Comparison of ENCODE assay signal across 35 mouse cellular contexts in the genomic region with DNA sequence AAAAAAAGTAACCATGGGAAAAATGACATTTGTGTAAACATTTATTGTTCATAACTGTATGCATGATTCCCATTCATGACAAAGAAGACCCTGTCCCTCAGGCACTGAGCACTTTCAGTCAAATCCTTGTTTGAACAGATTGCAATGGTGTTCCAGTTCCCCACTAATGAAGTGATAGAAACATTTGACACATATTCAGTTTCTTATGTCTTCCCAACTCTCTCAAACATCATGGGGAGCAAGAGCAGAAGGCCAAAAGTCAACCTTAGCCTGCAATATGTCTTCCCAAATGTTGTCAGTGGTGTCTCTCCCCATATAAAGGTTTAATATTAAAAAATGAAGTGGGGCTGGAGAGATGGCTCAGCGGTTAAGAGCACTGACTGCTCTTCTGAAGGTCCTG. TPM values are rescaled to one million over a fixed set of nuclear protein-coding genes. Genes with fewer than 3 reads are reported as not detected.
"Had no signal": no experiment of that assay in that cellular context is flagged by ENCODE, and none has a peak within 500 bp of the region (broad histone marks: within the 10 kb centered on the region; RNA-seq: fewer than 3 reads in every experiment).

No protein-coding gene starts in this region.

- DNase-seq: gastrocnemius, adult 2 months; gastrocnemius, postnatal 10 days; gastrocnemius, postnatal 25 days; heart, adult 2 months; heart, postnatal 10 days; heart, postnatal 4 days; kidney, adult 11 months; kidney, adult 2 months; kidney, adult 9 months; kidney, postnatal 14 days; kidney, postnatal 36 days; layer of hippocampus, adult 9-11 months; layer of hippocampus, postnatal 36 days; left cerebral cortex, postnatal 4 days had no signal

- H3K9me3 ChIP-seq: heart, embryonic 10.5 days; heart, embryonic 12.5 days; hindbrain, embryonic 10.5 days; hindbrain, embryonic 12.5 days; intestine, embryonic 15.5 days; kidney, embryonic 15.5 days; limb, embryonic 13.5 days; limb, embryonic 15.5 days had no signal

- H3K4me3 ChIP-seq: gastrocnemius, adult 2 months; heart, adult 2 months; heart, embryonic 10.5 days; heart, embryonic 12.5 days; hindbrain, embryonic 10.5 days; hindbrain, embryonic 12.5 days; intestine, embryonic 15.5 days; kidney, embryonic 15.5 days; limb, embryonic 13.5 days; limb, embryonic 15.5 days had no signal

- H3K27ac ChIP-seq: gastrocnemius, adult 2 months; heart, adult 2 months; heart, embryonic 10.5 days; hindbrain, embryonic 10.5 days; hindbrain, embryonic 12.5 days; hindbrain, embryonic 14.5 days; intestine, embryonic 15.5 days; kidney, embryonic 15.5 days; kidney, postnatal 0 days; limb, embryonic 13.5 days; limb, embryonic 15.5 days had no signal

- ATAC-seq: hindbrain, embryonic 16.5 days; inflammation-experienced regulatory T-cells, adult 6 months; intestine, embryonic 15.5 days had no signal

- H3K27me3 ChIP-seq: heart, embryonic 12.5 days; hindbrain, embryonic 12.5 days; intestine, embryonic 15.5 days; kidney, embryonic 15.5 days; limb, embryonic 15.5 days had no signal

- H3K36me3 ChIP-seq: heart, embryonic 10.5 days; heart, embryonic 12.5 days; hindbrain, embryonic 10.5 days; hindbrain, embryonic 12.5 days; intestine, embryonic 15.5 days; kidney, embryonic 15.5 days; limb, embryonic 13.5 days; limb, embryonic 15.5 days had no signal

- H3K4me1 ChIP-seq: heart, embryonic 10.5 days; heart, embryonic 12.5 days; hindbrain, embryonic 10.5 days; hindbrain, embryonic 12.5 days; intestine, embryonic 15.5 days; kidney, embryonic 15.5 days; limb, embryonic 13.5 days; limb, embryonic 15.5 days had no signal

- H3K4me2 ChIP-seq: heart, embryonic 12.5 days; hindbrain, embryonic 12.5 days; hindbrain, embryonic 14.5 days; intestine, embryonic 15.5 days; kidney, embryonic 15.5 days; limb, embryonic 13.5 days; limb, embryonic 15.5 days had no signal

- H3K9ac ChIP-seq: heart, embryonic 12.5 days; hindbrain, embryonic 12.5 days; hindbrain, embryonic 14.5 days; intestine, embryonic 15.5 days; kidney, embryonic 15.5 days; limb, embryonic 13.5 days; limb, embryonic 15.5 days had no signal

RNA-seq across cellular contexts. Expression of gene Slc15a1, which starts 19.3 kb away (rescaled TPM):
- total RNA-seq: gastrocnemius, adult 2 months; gastrocnemius, postnatal 10 days; gastrocnemius, postnatal 25 days; gastrocnemius, postnatal 4 days; heart, adult 2 months; heart, postnatal 10 days; heart, postnatal 25 days; layer of hippocampus, adult 18-20 months; layer of hippocampus, adult 8-10 months; layer of hippocampus, postnatal 36 days; left cerebral cortex, adult 18-20 months; left cerebral cortex, adult 8-10 months; left cerebral cortex, postnatal 25 days; liver, adult 2 months had no signal
- polyA plus RNA-seq: heart, adult 2 months; heart, embryonic 10.5 days; heart, embryonic 12.5 days; hindbrain, embryonic 14.5 days; limb, embryonic 11.5 days; limb, embryonic 13.5 days; liver, adult 2 months had no signal
